Mouse (Mus musculus): ENCODE measurements around the gene Kcne3.

Kcne3 gene

GRCm38 (mm10) chr7:100176269-100176668, at the start of gene Kcne3:
Kcne3 (plus strand) TSS chr7:100176502.
- ChIA-PET POLR2A (interaction anchor here in 2 of 4 experiments (0.7 to 4.5 kb wide), 2 partner anchors 17 to 230 kb away, joined by 3 to 13 read pairs; partner anchors contain the start of gene Lipt2 (in 1 of the 2)), CTCF (interaction anchor here in 1 of 4 experiments (1.5 kb wide), 1 partner anchor 13 kb away, joined by 4 read pairs; no protein-coding TSS in a partner anchor)

- CTCF ChIA-PET = interaction anchor here in 2 of 4 experiments (0.7 to 1.0 kb wide), 2 partner anchors 61 to 136 kb away, joined by 4 to 6 read pairs; no protein-coding TSS in a partner anchor
- POLR2A ChIA-PET = interaction anchor here in 2 of 4 experiments (0.6 to 1.3 kb wide), 3 partner anchors 32 to 578 kb away, joined by 3 to 4 read pairs (median 3); partner anchors contain the start of gene Lipt2 (in 1 of the 2)
Measured at GRCm38 (mm10) chr7:100126514-100126913, 49.8 kb upstream of the Kcne3 start.

GRCm38 (mm10) chr7:100128262-100129041, 47.9 kb upstream of the Kcne3 start:
- POLR2A ChIA-PET = interaction anchor here in 1 of 4 experiments (0.7 kb wide), 1 partner anchor 178 kb away, joined by 4 read pairs; no protein-coding TSS in a partner anchor
- CTCF ChIA-PET = interaction anchor here in 2 of 4 experiments (0.6 to 0.7 kb wide), 2 partner anchors 102 to 907 kb away, joined by 3 read pairs; no protein-coding TSS in a partner anchor

- ChIA-PET POLR2A (interaction anchor here in 3 of 4 experiments (0.6 to 4.5 kb wide), 7 partner anchors 9 to 1043 kb away, joined by 3 to 18 read pairs (median 4); partner anchors contain the start of genes Pold3 (in 3 of the 3) and Lipt2 (in 2 of the 3)), CTCF (interaction anchor here in 2 of 4 experiments (0.6 kb wide), 2 partner anchors 751 to 1105 kb away, joined by 3 to 6 read pairs; no protein-coding TSS in a partner anchor)
Measured at GRCm38 (mm10) chr7:100130592-100130991, 45.7 kb upstream of the Kcne3 start.

- ChIA-PET CTCF (interaction anchor here in 1 of 4 experiments (1.2 kb wide), 1 partner anchor 90 kb away, joined by 3 read pairs; no protein-coding TSS in a partner anchor), POLR2A (interaction anchor here in 1 of 4 experiments (2.5 to 4.5 kb wide), 2 partner anchors 11 to 26 kb away, joined by 9 to 18 read pairs; partner anchors contain the start of genes Lipt2 and Pold3)
Measured at GRCm38 (mm10) chr7:100132379-100132778, 43.9 kb upstream of the Kcne3 start.

GRCm38 (mm10) chr7:100137038-100137437, 39.3 kb upstream of the Kcne3 start:
- CTCF ChIA-PET = no interaction called here
- POLR2A ChIA-PET = interaction anchor here in 3 of 4 experiments (0.5 to 4.7 kb wide), 8 partner anchors 15 to 286 kb away, joined by 3 to 32 read pairs (median 3); partner anchors contain the start of genes Lipt2 (in 3 of the 3) and Pold3 (in 2 of the 3)

- POLR2A ChIA-PET = interaction anchor here in 2 of 4 experiments (0.6 to 4.7 kb wide), 7 partner anchors 9 to 28 kb away, joined by 3 to 32 read pairs (median 5); partner anchors contain the start of genes Lipt2 (in 2 of the 2) and Pold3 (in 1 of the 2)
- CTCF ChIA-PET = no interaction called here
Measured at GRCm38 (mm10) chr7:100138075-100138474, 38.2 kb upstream of the Kcne3 start.

- ChIA-PET CTCF (no interaction called here), POLR2A (interaction anchor here in 2 of 4 experiments (1.1 to 1.2 kb wide), 2 partner anchors 18 to 31 kb away, joined by 3 read pairs; partner anchors contain the start of gene Lipt2 (in 1 of the 2))
Measured at GRCm38 (mm10) chr7:100140591-100140990, 35.7 kb upstream of the Kcne3 start.

- ChIA-PET POLR2A (interaction anchor here in 3 of 4 experiments (0.5 to 3.9 kb wide), 6 partner anchors 10 to 1162 kb away, joined by 3 to 27 read pairs (median 6); partner anchors contain the start of gene Lipt2 (in 3 of the 3)), CTCF (no interaction called here)
Measured at GRCm38 (mm10) chr7:100148586-100148985, 27.7 kb upstream of the Kcne3 start.

GRCm38 (mm10) chr7:100150086-100150485, 26.2 kb upstream of the Kcne3 start:
- POLR2A ChIA-PET = interaction anchor here in 2 of 4 experiments (0.7 to 3.9 kb wide), 4 partner anchors 9 to 29 kb away, joined by 3 to 27 read pairs (median 6); partner anchors contain the start of genes Lipt2 (in 2 of the 2) and Pold3 (in 1 of the 2)

GRCm38 (mm10) chr7:100150626-100151025, 25.7 kb upstream of the Kcne3 start:
- ChIA-PET CTCF (no interaction called here), POLR2A (interaction anchor here in 2 of 4 experiments (0.7 to 3.9 kb wide), 3 partner anchors 9 to 30 kb away, joined by 3 to 27 read pairs (median 8); partner anchors contain the start of gene Lipt2 (in 2 of the 2))

More at GRCm38 (mm10) chr7:100150086-100150485, 26.2 kb upstream of the Kcne3 start:
- CTCF ChIA-PET = interaction anchor here in 1 of 4 experiments (1.0 kb wide), 1 partner anchor 121 kb away, joined by 3 read pairs; no protein-coding TSS in a partner anchor

GRCm38 (mm10) chr7:100157669-100158068, 18.6 kb upstream of the Kcne3 start:
- CTCF ChIA-PET = interaction anchor here in 1 of 4 experiments (1.9 kb wide), 1 partner anchor 30 kb away, joined by 8 read pairs; no protein-coding TSS in a partner anchor

GRCm38 (mm10) chr7:100159105-100159841, 17.0 kb upstream of the Kcne3 start, which contains the start of gene Lipt2:
Lipt2 (plus strand) TSS chr7:100159277.
- ChIA-PET POLR2A (interaction anchor here (0.5 to 3.4 kb wide), 68 partner anchors 9 to 949 kb away, joined by 3 to 32 read pairs (median 4); partner anchors contain the start of genes Pgm2l1 (in 3 of the 4), Pold3 (in 3 of the 4), C2cd3 (in 2 of the 4) and Ppme1 (in 2 of the 4)), CTCF (interaction anchor here (0.5 to 1.9 kb wide), 12 partner anchors 12 to 897 kb away, joined by 3 to 8 read pairs (median 4); no protein-coding TSS in a partner anchor)

More at GRCm38 (mm10) chr7:100157669-100158068, 18.6 kb upstream of the Kcne3 start:
- POLR2A ChIA-PET = interaction anchor here in 2 of 4 experiments (0.5 to 3.4 kb wide), 3 partner anchors 21 to 36 kb away, joined by 3 to 32 read pairs (median 22); partner anchors contain the start of gene Pold3 (in 1 of the 2)

GRCm38 (mm10) chr7:100160006-100160405, 16.3 kb upstream of the Kcne3 start:
- CTCF ChIA-PET = interaction anchor here in 1 of 4 experiments (1.5 kb wide), 1 partner anchor 37 kb away, joined by 4 read pairs; no protein-coding TSS in a partner anchor
- POLR2A ChIA-PET = interaction anchor here in 3 of 4 experiments (0.6 to 3.4 kb wide), 27 partner anchors 8 to 682 kb away, joined by 3 to 32 read pairs (median 6); partner anchors contain the start of genes Pold3 (in 3 of the 3), Kcne3 (in 1 of the 3), Pgm2l1 (in 1 of the 3) and Ucp2 (in 1 of the 3)

- POLR2A ChIA-PET = interaction anchor here in 2 of 4 experiments (0.9 to 1.6 kb wide), 2 partner anchors 15 to 42 kb away, joined by 3 to 4 read pairs; partner anchors contain the start of gene Pold3 (in 1 of the 2)
Measured at GRCm38 (mm10) chr7:100163506-100163905, 12.8 kb upstream of the Kcne3 start.

GRCm38 (mm10) chr7:100168654-100169053, 7.6 kb upstream of the Kcne3 start:
- POLR2A ChIA-PET = interaction anchor here in 1 of 4 experiments (0.9 to 1.6 kb wide), 2 partner anchors 9 to 10 kb away, joined by 3 to 5 read pairs; partner anchors contain the start of gene Lipt2
- CTCF ChIA-PET = no interaction called here

More at GRCm38 (mm10) chr7:100163506-100163905, 12.8 kb upstream of the Kcne3 start:
- CTCF ChIA-PET = no interaction called here

- ChIA-PET CTCF (no interaction called here), POLR2A (interaction anchor here in 1 of 4 experiments (1.1 to 1.4 kb wide), 2 partner anchors 12 to 30 kb away, joined by 3 read pairs; partner anchors contain the start of gene Lipt2)
Measured at GRCm38 (mm10) chr7:100170756-100171155, 5.5 kb upstream of the Kcne3 start.

Data from embryonic stem cell, embryonic (primary cell).